Mouse (Mus musculus): ENCODE measurements around the gene Borcs7. TPM values are rescaled to one million over a fixed set of nuclear protein-coding genes. Genes with fewer than 3 reads are reported as not detected.

Gene Borcs7
- total RNA-seq (2015; ENCODE audit: low replicate concordance) (0.63 TPM in 1 of 2 replicates, not detected in the other), total RNA-seq (2017; ENCODE audit: low replicate concordance) (0.28 and 0.85 TPM in 2 replicates)

- peak; percentile 99 for ATAC-seq (replicated peaks; ENCODE audit: low FRiP score, poor library complexity, severe bottlenecking)
Measured at GRCm38 (mm10) chr19:46689460-46690372, at the start of gene Borcs7. Gene Borcs7 (plus strand): TSS chr19:46689906.

- ATAC-seq (replicated peaks; ENCODE audit: low FRiP score, poor library complexity, severe bottlenecking), result no peak
Measured at GRCm38 (mm10) chr19:46640780-46641179, 48.9 kb upstream of the Borcs7 start.

- ATAC-seq (replicated peaks; ENCODE audit: low FRiP score, poor library complexity, severe bottlenecking), result no peak
Measured at GRCm38 (mm10) chr19:46641420-46642085, 48.2 kb upstream of the Borcs7 start.

- ATAC-seq (replicated peaks; ENCODE audit: low FRiP score, poor library complexity, severe bottlenecking), result no peak
Measured at GRCm38 (mm10) chr19:46642136-46642753, 47.5 kb upstream of the Borcs7 start.

DNA sequence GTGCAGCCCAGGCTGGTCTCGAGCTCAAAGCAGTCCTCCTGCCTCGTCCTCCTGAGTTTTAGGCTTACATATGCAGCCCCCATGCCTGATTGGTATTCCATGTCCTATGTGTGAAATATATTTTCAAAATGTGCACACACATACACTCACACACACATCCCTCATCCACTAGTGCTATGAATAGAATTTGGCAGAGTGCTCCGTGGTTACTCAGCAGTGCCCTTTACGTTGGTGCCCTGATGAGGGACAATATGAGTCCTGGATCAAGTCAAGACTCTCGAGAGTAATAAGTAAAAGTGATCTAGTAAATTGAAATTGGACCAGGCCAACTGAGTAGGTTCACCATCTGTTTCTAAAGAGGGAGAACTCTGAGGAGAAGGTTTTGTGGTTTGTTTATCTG is 46.5 kb upstream of the Borcs7 start:
- ATAC-seq (replicated peaks; ENCODE audit: low FRiP score, poor library complexity, severe bottlenecking), result no peak

DNA sequence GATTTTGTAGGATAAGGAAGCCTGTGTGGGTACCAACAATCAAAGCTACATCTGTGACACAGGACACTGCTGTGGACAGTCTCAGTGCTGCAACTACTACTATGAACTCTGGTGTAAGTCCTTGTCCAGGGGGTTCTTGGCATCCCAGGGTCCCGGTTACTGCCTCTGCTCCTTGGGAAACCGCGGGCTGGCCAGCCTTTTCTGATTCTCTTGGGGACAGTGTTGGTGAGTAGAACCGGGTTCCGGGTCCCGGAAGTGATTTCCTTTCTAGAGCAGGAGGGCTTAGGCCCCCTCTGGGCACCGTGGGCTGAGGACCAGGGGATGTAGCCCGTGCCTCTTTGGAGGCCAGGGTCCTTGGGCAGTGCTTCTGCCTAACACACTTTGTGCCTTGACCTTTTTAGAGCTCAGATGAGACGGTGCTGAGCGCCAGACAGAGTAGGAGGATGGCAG is 45.3 kb upstream of the Borcs7 start:
- no peak for ATAC-seq (replicated peaks; ENCODE audit: low FRiP score, poor library complexity, severe bottlenecking)

DNA sequence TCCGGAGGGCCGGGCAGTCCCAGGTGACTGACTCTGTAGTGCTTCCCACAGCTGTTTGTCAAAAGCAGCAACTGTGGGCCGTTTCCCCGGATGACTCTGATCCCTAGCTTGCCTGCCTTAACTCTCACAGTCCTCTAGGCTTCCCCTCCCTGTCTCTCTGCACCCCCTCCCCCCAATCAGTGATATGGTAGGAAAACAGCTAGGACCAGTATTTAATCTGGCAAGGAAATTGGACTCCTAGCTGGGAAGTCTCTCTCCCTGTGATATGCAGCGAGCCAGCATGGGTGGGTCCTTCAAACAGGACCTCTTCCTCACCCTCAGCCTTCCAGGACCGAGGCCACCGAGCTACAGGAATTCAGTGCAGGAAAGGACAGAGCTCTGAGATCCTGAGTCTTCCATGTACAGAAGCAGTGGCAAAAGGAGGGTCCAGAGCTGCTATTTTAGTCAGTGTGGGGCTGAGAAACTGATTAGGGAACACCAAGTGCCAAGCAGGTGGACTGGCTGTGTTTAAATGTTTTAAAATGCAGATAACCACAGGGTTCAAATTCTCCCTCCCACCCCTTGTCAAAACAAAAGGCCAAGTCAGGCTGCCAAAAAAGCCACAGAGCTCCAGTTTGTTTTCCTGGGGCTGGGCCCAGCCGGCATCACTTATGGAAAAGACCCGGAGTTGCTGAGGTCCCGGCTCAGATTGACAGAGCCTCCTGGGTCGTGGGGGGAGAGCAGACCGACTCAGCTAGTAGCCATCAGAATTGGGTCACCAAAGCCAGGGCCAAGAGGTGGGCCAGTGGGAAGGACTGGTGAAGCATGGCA is 44.7 kb upstream of the Borcs7 start:
- no peak for ATAC-seq (replicated peaks; ENCODE audit: low FRiP score, poor library complexity, severe bottlenecking)

- ATAC-seq (replicated peaks; ENCODE audit: low FRiP score, poor library complexity, severe bottlenecking), result no peak
Measured at GRCm38 (mm10) chr19:46646041-46646481, 43.6 kb upstream of the Borcs7 start.

DNA sequence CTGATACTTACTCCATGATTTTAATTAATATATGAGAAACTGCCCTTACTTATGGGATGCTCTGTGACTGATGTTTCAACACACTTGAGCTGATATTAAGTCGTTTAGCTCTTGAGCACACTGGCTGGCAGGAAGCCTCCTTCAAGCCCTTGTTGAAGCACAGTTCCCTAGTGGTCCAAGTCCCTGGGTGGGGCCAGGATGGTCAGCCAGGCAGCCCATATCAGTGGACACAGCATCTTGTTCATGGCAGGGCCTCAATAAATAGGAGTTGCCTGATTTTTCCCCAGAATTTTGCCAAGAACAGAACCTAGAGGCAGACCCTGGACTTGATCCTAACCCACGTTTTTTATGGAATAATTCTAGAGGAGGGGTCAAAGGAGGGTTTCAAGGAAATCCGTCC is 42.5 kb upstream of the Borcs7 start:
- no peak for ATAC-seq (replicated peaks; ENCODE audit: low FRiP score, poor library complexity, severe bottlenecking)

- no peak for ATAC-seq (replicated peaks; ENCODE audit: low FRiP score, poor library complexity, severe bottlenecking)
Measured at GRCm38 (mm10) chr19:46647850-46648249, 41.9 kb upstream of the Borcs7 start.

DNA sequence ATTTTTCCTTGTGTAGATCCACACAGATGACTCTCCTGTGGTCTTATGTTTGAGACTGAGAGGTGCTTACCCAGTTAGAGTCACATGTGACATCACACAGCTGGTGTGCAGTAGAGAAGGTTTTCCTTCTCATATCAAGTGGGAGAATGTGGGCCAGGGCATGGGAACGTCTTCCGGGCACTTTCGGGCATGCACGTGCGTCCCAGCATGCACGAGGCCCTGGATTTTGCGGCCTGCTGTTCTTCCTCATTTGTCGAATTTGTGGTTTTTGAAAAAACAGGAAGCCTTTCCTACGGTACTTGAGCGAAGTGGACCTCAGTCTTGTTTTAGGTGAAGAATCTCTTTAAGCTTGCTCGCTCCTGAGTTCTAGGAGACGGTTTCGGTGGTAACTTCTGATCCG is 41.1 kb upstream of the Borcs7 start:
- no peak for ATAC-seq (replicated peaks; ENCODE audit: low FRiP score, poor library complexity, severe bottlenecking)

DNA sequence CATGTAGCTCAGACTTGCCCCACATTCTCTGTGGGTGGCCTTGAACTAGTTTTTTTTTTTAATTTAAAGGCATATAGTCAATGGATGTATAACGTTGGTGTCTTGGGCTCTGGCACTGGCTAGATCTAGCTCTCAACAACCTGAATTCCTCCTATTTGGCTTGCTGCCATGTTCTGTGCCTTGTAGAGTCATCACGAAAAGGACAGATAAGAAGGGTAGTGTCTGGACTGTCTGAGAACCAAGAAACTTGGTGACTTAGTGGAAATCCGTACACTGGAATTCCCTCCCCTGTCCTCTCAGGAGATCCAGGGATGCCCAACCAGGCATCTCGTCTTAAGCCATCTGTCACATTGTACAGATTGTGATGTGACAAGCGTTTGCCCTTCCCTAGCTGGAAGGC is 36.5 kb upstream of the Borcs7 start:
- ATAC-seq (replicated peaks; ENCODE audit: low FRiP score, poor library complexity, severe bottlenecking), result no peak

GRCm38 (mm10) chr19:46653616-46654235 is 36.0 kb upstream of the Borcs7 start:
- ATAC-seq (replicated peaks; ENCODE audit: low FRiP score, poor library complexity, severe bottlenecking), result no peak

- no peak for ATAC-seq (replicated peaks; ENCODE audit: low FRiP score, poor library complexity, severe bottlenecking)
Measured at GRCm38 (mm10) chr19:46655626-46656025, 34.1 kb upstream of the Borcs7 start.

DNA sequence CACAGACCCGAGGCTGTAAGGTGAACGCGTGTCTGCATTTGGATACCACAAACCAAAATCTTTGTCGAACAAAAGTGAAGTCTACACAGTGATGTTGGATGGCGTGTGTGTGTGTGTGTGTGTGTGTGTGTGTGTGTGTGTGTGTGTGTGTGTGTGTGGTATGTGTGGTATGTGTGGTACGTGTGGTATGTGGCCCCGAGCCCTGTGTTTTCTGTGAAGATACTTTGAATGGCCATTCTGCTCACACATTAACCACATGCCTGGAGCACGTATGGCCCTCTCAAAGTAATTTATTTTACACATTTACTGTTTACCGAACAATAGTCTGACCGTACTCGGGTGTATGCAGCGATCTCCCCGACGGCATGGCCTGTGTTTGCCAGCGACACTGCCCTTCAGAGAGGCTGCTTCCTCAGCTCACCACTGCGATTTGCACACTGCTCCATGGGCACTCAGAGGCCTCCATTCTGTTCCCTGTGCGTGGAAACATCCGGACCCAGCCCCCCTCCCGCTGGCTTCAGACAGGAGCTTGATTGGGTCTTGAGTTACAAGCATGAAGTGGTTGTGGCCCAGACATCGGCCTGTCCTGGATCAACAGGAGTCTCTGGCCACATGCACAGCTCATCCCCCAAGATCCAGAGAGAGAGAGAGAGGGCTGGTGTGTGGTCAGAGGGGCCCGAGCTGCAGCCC is 33.4 kb upstream of the Borcs7 start:
- no peak for ATAC-seq (replicated peaks; ENCODE audit: low FRiP score, poor library complexity, severe bottlenecking)

GRCm38 (mm10) chr19:46657339-46658020 is 32.2 kb upstream of the Borcs7 start:
- no peak for ATAC-seq (replicated peaks; ENCODE audit: low FRiP score, poor library complexity, severe bottlenecking)

GRCm38 (mm10) chr19:46658348-46658747 is 31.4 kb upstream of the Borcs7 start:
- no peak for ATAC-seq (replicated peaks; ENCODE audit: low FRiP score, poor library complexity, severe bottlenecking)

- no peak for ATAC-seq (replicated peaks; ENCODE audit: low FRiP score, poor library complexity, severe bottlenecking)
Measured at GRCm38 (mm10) chr19:46658851-46659250, 30.9 kb upstream of the Borcs7 start.

Data from erythroblast, adult 5-6 weeks (primary cell).